Mouse (Mus musculus) bone marrow, adult 2 months (tissue): Measurements from ENCODE around the gene Casp2.

Experiments
- CTCF ChIP-seq: fragments of 200-500 bp; IDR thresholded peaks from 2 replicates; pipeline ENCODE4 v1.5.1; 2011; ENCODE audit warnings: low read length, control low read depth; ENCODE audit not compliant: control insufficient read depth, insufficient read depth
- POLR2A ChIP-seq: fragments of 200-500 bp; IDR thresholded peaks from 2 replicates; pipeline ENCODE4 v1.6.1; 2011; ENCODE audit warnings: low read depth, mild to moderate bottlenecking, control low read depth, low read length, borderline replicate concordance; ENCODE audit not compliant: control insufficient read depth

DNA sequence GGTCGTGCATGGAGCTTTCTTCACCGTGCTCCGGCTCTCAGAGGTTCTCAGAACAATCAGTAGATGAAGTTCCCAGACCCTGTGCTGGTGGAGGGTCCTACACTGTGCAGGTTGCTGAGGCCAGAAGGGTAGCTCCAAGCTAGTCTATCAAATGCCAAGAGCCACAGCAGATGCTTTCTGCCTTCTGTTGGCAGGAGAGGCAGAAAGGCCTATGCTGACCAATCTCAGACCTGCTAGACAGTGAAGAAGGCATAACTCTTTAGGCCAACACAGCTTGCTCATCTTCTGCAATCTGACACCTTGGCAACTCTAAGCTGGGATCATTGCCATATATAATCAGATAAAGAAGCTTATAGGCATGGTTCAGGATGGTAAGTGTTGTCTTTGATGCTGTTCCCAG, 65.4 kb downstream of the Casp2 start:
- TF ChIP-seq POLR2A (no peak), CTCF (no peak)
